Mouse (Mus musculus) spleen, adult 2 months (tissue): ENCODE data around the gene Cmtm3. TPM values are rescaled to one million over a fixed set of nuclear protein-coding genes. Genes with fewer than 3 reads are reported as not detected.

Experiments used
- DNase-seq, 2 experiments: peaks; one replicate each; pipeline versions ENCODE4 v3.0.0 to v3.0.0-alpha.2; 2012 to 2021; ENCODE audit warnings: low spot score in 2 of 2, low read depth in 1 of 2
- H3K27ac ChIP-seq: fragments of 200-500 bp; 2 replicates; pipeline ENCODE4 v1.5.1; 2012; ENCODE audit warnings: low read length, inconsistent platforms; ENCODE audit not compliant: insufficient read depth
- H3K27me3 ChIP-seq: fragments of 200-500 bp; 2 replicates; pipeline ENCODE4 v1.6.1; 2012; ENCODE audit warnings: mild to moderate bottlenecking, moderate library complexity, low read length, inconsistent platforms; ENCODE audit not compliant: control insufficient read depth, insufficient read depth
- H3K36me3 ChIP-seq: fragments of 200-500 bp; 2 replicates; pipeline ENCODE4 v1.6.1; 2012; ENCODE audit warnings: mild to moderate bottlenecking, low read length, inconsistent platforms; ENCODE audit not compliant: control insufficient read depth, insufficient read depth
- H3K4me1 ChIP-seq: fragments of 200-500 bp; 2 replicates; pipeline ENCODE4 v1.6.1; 2011; ENCODE audit warnings: inconsistent platforms; ENCODE audit not compliant: control insufficient read depth, insufficient read depth, insufficient read length
- H3K4me3 ChIP-seq: fragments of 200-500 bp; 2 replicates; pipeline ENCODE4 v1.5.1; 2011; ENCODE audit warnings: mild to moderate bottlenecking, inconsistent platforms; ENCODE audit not compliant: insufficient read depth, insufficient read length; ENCODE audit errors: extremely low read depth
- CTCF ChIP-seq: fragments of 200-500 bp; IDR thresholded peaks from 2 replicates; pipeline ENCODE4 v1.5.1; 2011; ENCODE audit warnings: mild to moderate bottlenecking, inconsistent platforms; ENCODE audit not compliant: insufficient read depth, insufficient read length, insufficient replicate concordance; ENCODE audit errors: extremely low read depth
- POLR2A ChIP-seq: fragments of 200-500 bp; IDR thresholded peaks from 2 replicates; pipeline ENCODE4 v1.6.1; 2011; ENCODE audit warnings: low read depth, low read length, inconsistent platforms
- WGBS: fragments of 180-500 bp; shearing (Covaris S2); methylation state at CpG from one replicate; pipeline ENCODE4 v1.1.7; 2018; 5-methylcytosine and 5-hydroxymethylcytosine counted together
- polyA plus RNA-seq: library from polyadenylated mRNA; depleted of rRNA; stranded (reverse); fragments of >200 nt; gene quantifications from 2 replicates; pipeline ENCODE4 v1.2.3, GENCODE M21; 2012

Gene Cmtm3
- polyA plus RNA-seq, 1 experiment, result 96.3 TPM

- no peak for DNase-seq
- no peak overlapping the region for H3K4me3 ChIP-seq
- 87% methylated on average over 15 of the region's 15 CpGs for WGBS
- no peaks in the 10 kb centered on the region for H3K36me3 ChIP-seq
- H3K27me3 ChIP-seq, result no peaks in the 10 kb centered on the region
- TF ChIP-seq POLR2A, result no peak
- TF ChIP-seq CTCF, result no peak
- no peak overlapping the region; the same call in 1 of the 2 replicates for H3K27ac ChIP-seq
- H3K4me1 ChIP-seq, result no peaks in the 10 kb centered on the region
These were observed 20.7 kb downstream of the Cmtm3 start for GRCm38 (mm10) chr8:104359778-104360456.

- no peaks in the 10 kb centered on the region for H3K27me3 ChIP-seq
- H3K4me1 ChIP-seq, result no peaks in the 10 kb centered on the region
- DNase-seq, result no peak
- H3K4me3 ChIP-seq, result no peak overlapping the region
- no peak overlapping the region for H3K27ac ChIP-seq
- H3K36me3 ChIP-seq, result no peaks in the 10 kb centered on the region
- WGBS, result 92% methylated on average over 9 of the region's 9 CpGs
- TF ChIP-seq POLR2A (no peak), CTCF (no peak)
These were observed 26.5 kb downstream of the Cmtm3 start for GRCm38 (mm10) chr8:104365695-104366094.

GRCm38 (mm10) chr8:104367398-104367797 is 28.2 kb downstream of the Cmtm3 start:
- H3K27ac ChIP-seq, result no peak overlapping the region
- WGBS, result 87% methylated on average over 5 of the region's 5 CpGs
- TF ChIP-seq POLR2A (no peak), CTCF (no peak)

GRCm38 (mm10) chr8:104369591-104369990 is 30.4 kb downstream of the Cmtm3 start:
- no peaks in the 10 kb centered on the region for H3K4me1 ChIP-seq
- no peak overlapping the region for H3K27ac ChIP-seq
- 86% methylated on average over 12 of the region's 12 CpGs for WGBS
- H3K36me3 ChIP-seq, result no peaks in the 10 kb centered on the region
- H3K4me3 ChIP-seq, result no peak overlapping the region
- H3K27me3 ChIP-seq, result no peaks in the 10 kb centered on the region
- no peak for DNase-seq
- TF ChIP-seq POLR2A (no peak), CTCF (no peak)

More at GRCm38 (mm10) chr8:104367398-104367797, 28.2 kb downstream of the Cmtm3 start:
- Histone ChIP-seq H3K36me3 (no peaks in the 10 kb centered on the region), H3K4me1 (no peaks in the 10 kb centered on the region), H3K4me3 (no peak overlapping the region), H3K27me3 (no peaks in the 10 kb centered on the region)
- DNase-seq, result no peak

- TF ChIP-seq POLR2A (no peak), CTCF (no peak)
- no peak overlapping the region for H3K4me3 ChIP-seq
- H3K36me3 ChIP-seq, result no peaks in the 10 kb centered on the region
- no peaks in the 10 kb centered on the region for H3K27me3 ChIP-seq
- no peak overlapping the region for H3K27ac ChIP-seq
- WGBS, result 80% methylated on average over 6 of the region's 6 CpGs
- no peak for DNase-seq
- H3K4me1 ChIP-seq, result no peaks in the 10 kb centered on the region
These were observed 30.9 kb downstream of the Cmtm3 start for GRCm38 (mm10) chr8:104370071-104370470.

GRCm38 (mm10) chr8:104371121-104371520 is 31.9 kb downstream of the Cmtm3 start:
- TF ChIP-seq CTCF (no peak), POLR2A (no peak)

GRCm38 (mm10) chr8:104373779-104374178 is 34.6 kb downstream of the Cmtm3 start:
- Histone ChIP-seq H3K4me3 (no peak overlapping the region), H3K27ac (no peak overlapping the region), H3K36me3 (no peaks in the 10 kb centered on the region), H3K4me1 (no peaks in the 10 kb centered on the region), H3K27me3 (no peaks in the 10 kb centered on the region)
- no peak for TF ChIP-seq POLR2A
- no peak for DNase-seq
- WGBS, result 75% methylated on average over 11 of the region's 11 CpGs

More at GRCm38 (mm10) chr8:104371121-104371520, 31.9 kb downstream of the Cmtm3 start:
- 90% methylated on average over 6 of the region's 6 CpGs for WGBS
- no peak for DNase-seq
- H3K27ac ChIP-seq, result no peak overlapping the region
- H3K27me3 ChIP-seq, result no peaks in the 10 kb centered on the region
- no peaks in the 10 kb centered on the region for H3K4me1 ChIP-seq
- no peaks in the 10 kb centered on the region for H3K36me3 ChIP-seq
- no peak overlapping the region for H3K4me3 ChIP-seq
